Mouse (Mus musculus): ENCODE data around the gene Zmat3. TPM values are rescaled to one million over a fixed set of nuclear protein-coding genes. Genes with fewer than 3 reads are reported as not detected.

Zmat3 gene
- total RNA-seq (2021) (1 to 10 TPM; 5.9 to 6.1 TPM), polyA plus RNA-seq (2012; rRNA removed) (4.4 and 7.3 TPM in 2 replicates)
- long read RNA-seq, partial matches to known transcripts = 1 of 2 reads
- long read RNA-seq, other reads (novel, unspliced or antisense) = 1 of 2 reads

DNA sequence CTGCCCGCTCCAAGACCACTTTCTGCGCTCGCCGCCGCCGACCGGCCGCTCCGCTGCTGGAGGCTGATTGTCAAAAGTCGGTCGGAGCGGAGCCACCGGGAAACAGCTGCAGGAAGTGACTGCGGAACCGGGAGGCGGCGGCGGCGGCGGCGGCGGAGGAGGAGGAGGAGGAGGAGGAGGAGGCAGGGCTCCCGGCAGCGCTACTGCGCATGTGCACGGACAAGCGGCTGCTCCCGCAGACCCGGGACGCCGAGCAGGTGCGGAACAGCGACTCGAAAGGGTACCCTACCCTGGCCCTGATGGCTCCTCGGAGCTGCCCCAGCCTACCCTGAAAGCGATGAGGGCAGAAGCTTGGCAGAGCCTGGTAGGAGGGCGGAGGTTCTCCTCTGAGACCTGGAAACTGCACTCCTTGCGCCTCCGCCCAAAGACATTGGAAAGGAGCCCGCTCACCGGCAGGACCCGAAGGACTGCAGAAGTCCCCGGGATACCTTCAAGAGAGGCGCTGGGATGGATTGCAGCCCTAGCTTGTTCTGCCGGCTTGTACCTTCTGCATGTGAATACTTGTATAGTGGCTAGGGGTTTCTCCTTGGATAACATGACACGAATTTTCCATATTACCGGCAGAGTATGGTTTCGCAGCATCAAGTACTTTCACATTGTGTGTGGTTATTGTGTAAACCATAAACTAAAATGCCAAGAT is at the start of gene Zmat3:
Gene Zmat3 (minus strand): TSS at position 469 of the 700 bp plus-strand sequence.
- H3K9ac ChIP-seq (ENCODE audit: low read depth, low read length) = peak within 1 kb of the TSS; percentile 98
- H3K4me1 ChIP-seq (ENCODE audit: control insufficient read depth, insufficient read depth, low read length) = peaks cover 4% of the 10 kb centered on the region
- peak; percentile 91 for DNase-seq
- WGBS = 1% methylated on average over 25 of the region's 48 CpGs
- no peak for TF ChIP-seq EP300 (IDR thresholded peaks at IDR 0.05; ENCODE audit: insufficient read depth, low read depth, low read length)
- TF ChIP-seq CTCF (IDR thresholded peaks at IDR 0.05) = peak; percentile 61
- TF ChIP-seq POLR2A (IDR thresholded peaks at IDR 0.05; ENCODE audit: insufficient read depth, low read depth, low read length) = peak; percentile 72
- 0 out of 2 replicates have a peak, but pooled peaks cover 1% of the 10 kb centered on the region for H3K79me2 ChIP-seq (replicated peaks; ENCODE audit: control insufficient read depth, insufficient read depth, low read length)
- H3K27me3 ChIP-seq (ENCODE audit: control insufficient read depth, insufficient read depth, low read length) = no peaks in the 10 kb centered on the region
- H3K36me3 ChIP-seq (ENCODE audit: control insufficient read depth, insufficient read depth, low read length) = no peaks in the 10 kb centered on the region
- intact Hi-C loops (cut with DNase I) = loop anchor here (1.0 to 2.0 kb wide), 3 partner anchors 33 to 145 kb away; partner anchors contain the start of gene Zfp639
- H3K4me3 ChIP-seq = peak within 1 kb of the TSS; percentile 84
- peak within 1 kb of the TSS; percentile 89 for H3K27ac ChIP-seq

DNA sequence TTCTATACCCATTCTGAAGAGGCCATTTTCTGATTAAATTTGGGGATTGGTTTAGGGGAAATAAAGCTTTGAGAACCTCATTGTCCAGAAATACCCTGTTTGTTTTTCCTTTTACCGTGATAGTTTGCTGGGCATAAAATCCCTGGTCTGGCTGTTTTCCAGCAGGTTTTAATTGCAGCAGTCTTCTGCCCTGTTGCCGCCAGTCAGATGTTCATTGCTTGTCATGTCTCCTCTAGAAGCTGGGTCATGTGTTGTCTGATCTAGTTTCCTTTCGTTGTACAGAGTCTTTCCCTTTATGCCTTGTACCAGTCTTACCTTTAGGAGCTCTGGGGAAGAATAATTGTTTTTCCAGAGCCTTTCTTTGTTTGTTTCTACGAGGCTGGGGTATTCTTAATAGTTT is 48.6 kb upstream of the Zmat3 start:
- intact Hi-C loops (cut with DNase I) = loop anchor here (2.0 kb wide), 1 partner anchor 14 kb away; no protein-coding TSS in a partner anchor
- Histone ChIP-seq H3K4me3 (no peak overlapping the region), H3K27ac (peak overlapping the region; percentile 31; the same call in 1 of the 2 replicates), H3K9ac (ENCODE audit: low read depth, low read length) (no peak overlapping the region), H3K4me1 (ENCODE audit: control insufficient read depth, insufficient read depth, low read length) (peaks cover 15% of the 10 kb centered on the region), H3K27me3 (ENCODE audit: control insufficient read depth, insufficient read depth, low read length) (no peaks in the 10 kb centered on the region), H3K36me3 (ENCODE audit: control insufficient read depth, insufficient read depth, low read length) (peaks cover 17% of the 10 kb centered on the region), H3K79me2 (replicated peaks; ENCODE audit: control insufficient read depth, insufficient read depth, low read length) (peaks cover 3% of the 10 kb centered on the region)
- 15% methylated on average over 4 of the region's 4 CpGs for WGBS
- TF ChIP-seq POLR2A (IDR thresholded peaks at IDR 0.05; ENCODE audit: insufficient read depth, low read depth, low read length) (no peak), EP300 (IDR thresholded peaks at IDR 0.05; ENCODE audit: insufficient read depth, low read depth, low read length) (no peak), CTCF (IDR thresholded peaks at IDR 0.05) (no peak)
- no peak for DNase-seq

DNA sequence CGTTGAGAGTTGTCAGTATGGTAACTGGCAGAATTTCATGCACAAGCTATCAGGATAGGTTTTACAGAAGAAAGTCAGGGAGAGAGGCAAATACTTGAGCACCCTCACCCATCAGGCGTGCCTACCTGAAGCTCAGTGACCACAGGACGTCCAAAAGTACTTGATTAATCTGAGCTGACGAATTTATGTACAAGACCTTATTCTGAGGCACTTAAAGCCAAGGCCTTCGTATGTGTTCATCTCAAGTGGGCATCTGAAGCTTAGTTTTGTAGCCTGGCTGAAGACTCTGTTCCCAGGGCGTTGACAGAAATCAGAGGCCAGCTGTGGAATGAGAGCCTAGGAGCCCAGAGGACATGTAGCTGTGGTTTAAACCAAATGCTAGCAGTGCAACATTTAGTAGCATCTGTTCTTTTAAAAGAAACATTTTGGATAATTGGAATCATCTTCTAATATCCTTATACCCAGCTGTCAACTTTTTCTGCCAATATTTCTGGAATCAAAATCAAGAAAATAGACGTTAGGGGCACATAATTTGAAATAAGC is 46.8 kb upstream of the Zmat3 start:
- no peak overlapping the region for H3K27ac ChIP-seq
- no peak for TF ChIP-seq CTCF (IDR thresholded peaks at IDR 0.05)
- TF ChIP-seq POLR2A (IDR thresholded peaks at IDR 0.05; ENCODE audit: insufficient read depth, low read depth, low read length) = no peak
- no peak for TF ChIP-seq EP300 (IDR thresholded peaks at IDR 0.05; ENCODE audit: insufficient read depth, low read depth, low read length)
- 48% methylated on average over 7 of the region's 7 CpGs for WGBS
- no peak overlapping the region for H3K4me3 ChIP-seq
- intact Hi-C loops (cut with DNase I) = no loop called here
- peaks cover 21% of the 10 kb centered on the region for H3K4me1 ChIP-seq (ENCODE audit: control insufficient read depth, insufficient read depth, low read length)
- no peaks in the 10 kb centered on the region for H3K27me3 ChIP-seq (ENCODE audit: control insufficient read depth, insufficient read depth, low read length)
- peaks cover 9% of the 10 kb centered on the region for H3K79me2 ChIP-seq (replicated peaks; ENCODE audit: control insufficient read depth, insufficient read depth, low read length)
- 0 out of 2 replicates have a peak overlapping the region, but pooled peaks have one; percentile 27 for H3K9ac ChIP-seq (ENCODE audit: low read depth, low read length)
- peaks cover 13% of the 10 kb centered on the region for H3K36me3 ChIP-seq (ENCODE audit: control insufficient read depth, insufficient read depth, low read length)
- DNase-seq = no peak

DNA sequence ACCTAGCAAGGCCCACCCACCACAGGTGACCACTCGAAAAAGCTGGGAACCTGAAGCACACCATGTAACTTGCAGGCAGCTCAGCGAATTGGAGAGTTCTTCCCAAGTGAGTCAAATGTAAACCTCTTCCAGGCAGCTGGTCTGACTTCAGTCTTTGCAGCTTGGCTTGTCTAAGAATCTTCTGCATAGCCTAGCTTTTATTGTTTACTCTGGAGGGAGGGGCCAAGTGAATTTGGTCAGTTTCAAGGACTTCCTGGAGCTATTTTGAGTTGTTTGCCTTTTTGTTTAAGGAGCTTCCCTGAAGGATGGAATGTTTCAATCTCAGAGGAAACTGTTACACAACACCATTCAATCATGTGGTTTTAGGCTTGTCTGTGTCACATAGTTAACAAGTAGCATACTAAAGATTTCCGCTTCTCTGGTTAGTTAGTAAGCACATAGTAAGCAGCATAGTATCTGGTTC is 43.0 kb upstream of the Zmat3 start:
- intact Hi-C loops (cut with DNase I) = no loop called here
- Histone ChIP-seq H3K9ac (ENCODE audit: low read depth, low read length) (no peak overlapping the region), H3K36me3 (ENCODE audit: control insufficient read depth, insufficient read depth, low read length) (peaks cover 28% of the 10 kb centered on the region), H3K4me1 (ENCODE audit: control insufficient read depth, insufficient read depth, low read length) (peaks cover 18% of the 10 kb centered on the region), H3K27me3 (ENCODE audit: control insufficient read depth, insufficient read depth, low read length) (no peaks in the 10 kb centered on the region), H3K4me3 (no peak overlapping the region), H3K79me2 (replicated peaks; ENCODE audit: control insufficient read depth, insufficient read depth, low read length) (peaks cover 18% of the 10 kb centered on the region), H3K27ac (no peak overlapping the region)
- WGBS = 91% methylated on average over 3 of the region's 3 CpGs
- no peak for DNase-seq
- no peak for TF ChIP-seq EP300 (IDR thresholded peaks at IDR 0.05; ENCODE audit: insufficient read depth, low read depth, low read length)
- no peak for TF ChIP-seq CTCF (IDR thresholded peaks at IDR 0.05)
- no peak for TF ChIP-seq POLR2A (IDR thresholded peaks at IDR 0.05; ENCODE audit: insufficient read depth, low read depth, low read length)

DNA sequence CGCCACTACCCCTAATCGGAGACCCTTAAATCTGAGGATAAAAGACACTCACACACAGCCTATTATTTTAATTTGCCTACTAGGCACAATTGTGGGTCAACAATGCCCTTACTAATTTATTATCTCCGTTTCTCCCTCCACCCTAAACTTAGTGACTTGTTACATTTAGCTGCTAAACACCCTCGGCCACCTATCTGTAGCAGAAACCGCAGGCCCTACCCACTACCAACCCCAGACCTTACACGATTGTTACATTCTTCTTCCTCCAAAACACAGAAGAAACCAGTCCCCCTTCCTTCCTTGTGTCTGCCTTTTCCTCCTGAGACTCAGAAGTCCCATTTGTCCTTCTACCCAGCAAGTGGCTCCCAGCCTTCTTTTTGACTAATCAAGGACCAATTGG is 41.0 kb upstream of the Zmat3 start:
- Histone ChIP-seq H3K27me3 (ENCODE audit: control insufficient read depth, insufficient read depth, low read length) (no peaks in the 10 kb centered on the region), H3K9ac (ENCODE audit: low read depth, low read length) (no peak overlapping the region), H3K79me2 (replicated peaks; ENCODE audit: control insufficient read depth, insufficient read depth, low read length) (peaks cover 21% of the 10 kb centered on the region), H3K4me1 (ENCODE audit: control insufficient read depth, insufficient read depth, low read length) (peaks cover 20% of the 10 kb centered on the region), H3K27ac (no peak overlapping the region), H3K4me3 (no peak overlapping the region), H3K36me3 (ENCODE audit: control insufficient read depth, insufficient read depth, low read length) (peaks cover 36% of the 10 kb centered on the region)
- TF ChIP-seq POLR2A (IDR thresholded peaks at IDR 0.05; ENCODE audit: insufficient read depth, low read depth, low read length) = no peak
- no peak for TF ChIP-seq CTCF (IDR thresholded peaks at IDR 0.05)
- TF ChIP-seq EP300 (IDR thresholded peaks at IDR 0.05; ENCODE audit: insufficient read depth, low read depth, low read length) = no peak
- no peak for DNase-seq
- WGBS = 76% methylated on average over 6 of the region's 6 CpGs
- intact Hi-C loops (cut with DNase I) = no loop called here

DNA sequence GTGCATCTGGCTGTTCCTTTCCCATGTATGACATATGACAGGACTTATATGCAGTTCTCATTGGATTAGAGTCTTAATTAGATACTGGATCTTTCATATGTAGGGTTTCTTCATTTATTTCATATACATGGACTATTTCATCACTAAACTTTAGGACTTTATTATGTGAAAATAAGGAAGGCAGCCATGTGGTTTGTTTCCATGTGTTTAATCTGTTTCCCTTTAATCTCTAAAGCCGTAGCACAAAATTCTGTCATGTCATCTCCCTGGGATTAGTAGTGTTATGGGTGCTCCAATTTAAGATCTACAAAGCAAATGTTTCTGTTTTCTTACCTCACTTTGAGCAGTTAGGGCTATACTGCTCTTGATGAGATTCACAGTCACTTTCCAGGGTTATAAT is 39.9 kb upstream of the Zmat3 start:
- 49% methylated on average over 1 of the region's 1 CpGs for WGBS
- no peak for TF ChIP-seq CTCF (IDR thresholded peaks at IDR 0.05)
- no peak for TF ChIP-seq POLR2A (IDR thresholded peaks at IDR 0.05; ENCODE audit: insufficient read depth, low read depth, low read length)
- TF ChIP-seq EP300 (IDR thresholded peaks at IDR 0.05; ENCODE audit: insufficient read depth, low read depth, low read length) = no peak

More for the DNA sequence above, 39.9 kb upstream of the Zmat3 start:
- Histone ChIP-seq H3K4me1 (ENCODE audit: control insufficient read depth, insufficient read depth, low read length) (peaks cover 23% of the 10 kb centered on the region), H3K9ac (ENCODE audit: low read depth, low read length) (no peak overlapping the region), H3K79me2 (replicated peaks; ENCODE audit: control insufficient read depth, insufficient read depth, low read length) (peaks cover 21% of the 10 kb centered on the region), H3K27ac (no peak overlapping the region), H3K4me3 (no peak overlapping the region), H3K27me3 (ENCODE audit: control insufficient read depth, insufficient read depth, low read length) (no peaks in the 10 kb centered on the region), H3K36me3 (ENCODE audit: control insufficient read depth, insufficient read depth, low read length) (peaks cover 38% of the 10 kb centered on the region)
- intact Hi-C loops (cut with DNase I) = no loop called here
- no peak for DNase-seq

Data from heart, adult 2 months (tissue).